Mouse (Mus musculus): ENCODE data around the gene Chchd3.

DNA sequence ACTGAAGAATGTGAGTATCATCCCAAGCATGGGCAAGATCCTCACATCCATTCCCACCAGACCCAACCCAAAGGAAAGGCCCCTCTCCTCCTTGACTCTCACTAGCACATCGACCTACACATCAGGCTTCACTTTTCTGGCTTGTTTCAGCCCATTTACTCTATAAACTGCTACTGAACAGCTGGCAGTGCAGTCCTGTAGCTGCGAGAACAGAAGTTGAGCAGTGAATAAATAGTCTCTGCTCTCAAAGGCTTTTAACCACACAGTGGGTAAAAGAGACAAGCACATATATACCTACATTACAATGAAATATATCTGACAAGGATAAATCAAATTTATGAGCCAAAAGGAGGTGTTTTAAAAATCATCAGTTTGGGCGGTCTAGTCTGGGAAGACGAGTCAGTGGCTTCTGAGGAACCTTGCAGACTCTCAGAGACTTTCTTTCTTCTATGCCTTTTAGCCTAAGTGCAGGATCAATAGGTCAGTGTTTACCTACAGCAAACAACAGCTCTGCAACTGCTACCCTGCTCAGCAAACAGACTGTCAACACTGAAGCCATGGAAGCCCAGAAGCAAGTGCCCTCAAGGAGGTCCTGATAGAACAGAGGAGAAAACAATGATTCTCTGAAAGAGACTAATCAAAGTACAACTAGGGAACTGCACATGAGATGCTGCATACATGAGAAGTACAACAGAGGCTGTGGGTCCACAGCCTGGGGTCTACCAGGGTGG lies 19.5 kb downstream of the Chchd3 start:
- TF ChIP-seq MAFK (IDR thresholded peaks at IDR 0.05; ENCODE audit: insufficient read depth, low read depth, low read length), result no peak
- TF ChIP-seq HCFC1 (IDR thresholded peaks at IDR 0.05; ENCODE audit: borderline replicate concordance, insufficient read depth, low read length), result no peak
- TF ChIP-seq ZNF384 (IDR thresholded peaks at IDR 0.05; ENCODE audit: low read depth, low read length), result no peak
- no peak for TF ChIP-seq ZC3H11A (IDR thresholded peaks at IDR 0.05; ENCODE audit: borderline replicate concordance, low read depth, low read length)
- TF ChIP-seq CHD2 (IDR thresholded peaks at IDR 0.05; ENCODE audit: low read depth, low read length), result no peak
